Comparison of ENCODE assay signal across 14 mouse cellular contexts in the genomic region with DNA sequence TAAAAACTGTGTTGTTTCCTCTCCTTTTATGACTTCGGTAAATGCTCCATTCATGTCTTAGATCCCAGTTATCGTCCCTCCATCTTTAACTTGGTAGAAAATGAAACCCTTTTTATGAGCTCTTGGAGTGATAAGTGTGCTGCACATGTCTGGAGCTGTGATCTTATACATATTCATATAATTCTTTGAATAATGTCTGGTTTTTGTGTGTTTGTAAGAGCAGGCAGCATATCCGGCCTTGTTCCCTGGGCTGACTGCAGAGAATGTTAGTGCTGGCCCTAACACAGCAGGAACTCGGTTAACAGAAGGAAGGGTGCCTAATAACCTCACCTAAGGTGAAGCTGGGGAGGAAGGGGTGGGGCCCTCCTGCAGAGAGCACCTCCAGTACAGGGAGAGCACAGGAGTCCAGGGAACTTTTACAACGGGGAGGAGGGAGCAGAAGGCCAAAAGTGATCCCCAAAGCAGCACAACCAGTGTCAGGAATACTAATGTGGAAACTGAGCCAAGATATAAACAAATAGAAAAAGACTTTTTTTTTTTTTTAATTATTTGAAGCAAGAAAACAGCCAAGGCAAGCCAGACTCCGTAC. TPM values are rescaled to one million over a fixed set of nuclear protein-coding genes. Genes with fewer than 3 reads are reported as not detected.
DNase-seq lines count a peak whose midpoint lies in the region; ATAC-seq and TF ChIP-seq lines count a peak whose summit lies in the region.
"Had no signal": no experiment of that assay in that cellular context is flagged by ENCODE, and none has a peak within 500 bp of the region (broad histone marks: within the 10 kb centered on the region; RNA-seq: fewer than 3 reads in every experiment).

No protein-coding gene starts in this region.

- WGBS in lung, embryonic 14.5 days: 33% methylated on average over 6 of the region's 6 CpGs
- 37% methylated on average over 6 of the region's 6 CpGs for WGBS in kidney, postnatal 0 days
- 56% methylated on average over 6 of the region's 6 CpGs for WGBS in liver, embryonic 11.5 days

- H3K36me3 ChIP-seq in lung, embryonic 14.5 days (ENCODE audit: insufficient read depth): no peaks in the 10 kb centered on the region
- H3K36me3 ChIP-seq in kidney, postnatal 0 days (ENCODE audit: insufficient read depth, low read length): no peaks in the 10 kb centered on the region
- H3K36me3 ChIP-seq in liver, embryonic 11.5 days (ENCODE audit: control insufficient read depth, insufficient read depth, low read length): no peaks in the 10 kb centered on the region
- H3K36me3 ChIP-seq: limb, embryonic 10.5 days; neural tube, embryonic 15.5 days had no signal

- TF ChIP-seq CTCF in gastrocnemius, adult 2 months (IDR thresholded peaks at IDR 0.05): no peak
- TF ChIP-seq CTCF in lung, embryonic 14.5 days (IDR thresholded peaks at IDR 0.05; ENCODE audit: low read depth): no peak
- no peak for TF ChIP-seq CTCF in embryonic fibroblast, embryonic 13.5 days (IDR thresholded peaks at IDR 0.05; ENCODE audit: borderline replicate concordance, insufficient read depth, low read length)
- TF ChIP-seq CTCF in kidney, postnatal 0 days (IDR thresholded peaks at IDR 0.05; ENCODE audit: low read depth): no peak

- H3K4me1 ChIP-seq in lung, embryonic 14.5 days (ENCODE audit: insufficient read depth): peaks cover 14% of the 10 kb centered on the region; the same call in 1 of the 2 replicates
- H3K4me1 ChIP-seq in embryonic fibroblast, embryonic 13.5 days (ENCODE audit: control insufficient read depth, insufficient read depth, low read length): peaks cover 4% of the 10 kb centered on the region; the same call in 1 of the 2 replicates
- 0 out of 2 replicates have a peak, but pooled peaks cover 3% of the 10 kb centered on the region for H3K4me1 ChIP-seq in kidney, postnatal 0 days (replicated peaks; ENCODE audit: insufficient read depth, low read length)
- H3K4me1 ChIP-seq in liver, embryonic 11.5 days (replicated peaks; ENCODE audit: control insufficient read depth, insufficient read depth, low read length): no peaks in the 10 kb centered on the region

- H3K9me3 ChIP-seq in lung, embryonic 14.5 days (ENCODE audit: low read depth, low read length): no peaks in the 10 kb centered on the region
- no peaks in the 10 kb centered on the region for H3K9me3 ChIP-seq in kidney, postnatal 0 days (replicated peaks; ENCODE audit: low read length)
- no peaks in the 10 kb centered on the region for H3K9me3 ChIP-seq in liver, embryonic 11.5 days (ENCODE audit: control insufficient read depth, low read length)
- H3K9me3 ChIP-seq: limb, embryonic 10.5 days; neural tube, embryonic 15.5 days had no signal

- peak overlapping the region; percentile 49 for H3K27ac ChIP-seq in gastrocnemius, adult 2 months
- peak overlapping the region; percentile 44; the same call in 1 of the 2 replicates for H3K27ac ChIP-seq in lung, embryonic 14.5 days (ENCODE audit: low read depth)
- 0 out of 2 replicates have a peak overlapping the region, but pooled peaks have one; percentile 3 for H3K27ac ChIP-seq in embryonic fibroblast, embryonic 13.5 days (ENCODE audit: insufficient read depth, low read length)
- no peak overlapping the region for H3K27ac ChIP-seq in kidney, postnatal 0 days
- H3K27ac ChIP-seq in liver, embryonic 11.5 days (ENCODE audit: low read depth, low read length): no peak overlapping the region
- H3K27ac ChIP-seq: limb, embryonic 10.5 days; neural tube, embryonic 15.5 days had no signal

- peak overlapping the region; percentile 25 for H3K4me2 ChIP-seq in lung, embryonic 14.5 days
- H3K4me2 ChIP-seq in kidney, postnatal 0 days (ENCODE audit: low read length): 0 out of 2 replicates have a peak overlapping the region, but pooled peaks have one; percentile 19
- H3K4me2 ChIP-seq in liver, embryonic 11.5 days: no peak overlapping the region
- H3K4me2 ChIP-seq: neural tube, embryonic 15.5 days had no signal

- peak overlapping the region; percentile 25 for H3K4me3 ChIP-seq in gastrocnemius, adult 2 months
- no peak overlapping the region for H3K4me3 ChIP-seq in lung, embryonic 14.5 days (ENCODE audit: low read depth, low read length)
- no peak overlapping the region for H3K4me3 ChIP-seq in embryonic fibroblast, embryonic 13.5 days (ENCODE audit: insufficient read depth, low read length)
- no peak overlapping the region for H3K4me3 ChIP-seq in kidney, postnatal 0 days (replicated peaks; ENCODE audit: low read depth, low read length)
- no peak overlapping the region for H3K4me3 ChIP-seq in liver, embryonic 11.5 days (ENCODE audit: low read depth, low read length)
- H3K4me3 ChIP-seq: erythroblast, embryonic 14.5 days; limb, embryonic 10.5 days; neural tube, embryonic 15.5 days had no signal

- no peak for DNase-seq in gastrocnemius, adult 2 months
- no peak for DNase-seq in gastrocnemius, postnatal 10 days
- no peak for DNase-seq in lung, embryonic 14.5 days
- no peak for DNase-seq in lung, postnatal 25 days (ENCODE audit: low spot score)
- DNase-seq in kidney, postnatal 0 days (ENCODE audit: low spot score): peak; percentile 25
- no peak for DNase-seq in liver, embryonic 11.5 days (ENCODE audit: low spot score)
- no peak for DNase-seq in cerebellum, postnatal 25 days
- DNase-seq: gastrocnemius, postnatal 36 days; heart, postnatal 14 days; lung, adult 2 months had no signal

- intact Hi-C loops in gastrocnemius, adult 2 months (cut with DNase I): no loop called here

- TF ChIP-seq POLR2A in embryonic fibroblast, embryonic 13.5 days (IDR thresholded peaks at IDR 0.05; ENCODE audit: low read depth, low read length): no peak

- peak; percentile 52; the same call in 1 of the 2 replicates for ATAC-seq in lung, embryonic 14.5 days (ENCODE audit: insufficient read depth)
- ATAC-seq in kidney, postnatal 0 days (replicated peaks; ENCODE audit: low FRiP score, low read depth): no peak
- ATAC-seq in liver, embryonic 11.5 days (replicated peaks; ENCODE audit: low FRiP score): no peak

- H3K9ac ChIP-seq in lung, embryonic 14.5 days: no peak overlapping the region
- no peak overlapping the region for H3K9ac ChIP-seq in kidney, postnatal 0 days (ENCODE audit: low read depth, low read length)
- no peak overlapping the region for H3K9ac ChIP-seq in liver, embryonic 11.5 days (ENCODE audit: low read depth, low read length)
- H3K9ac ChIP-seq: neural tube, embryonic 15.5 days had no signal

- H3K27me3 ChIP-seq in lung, embryonic 14.5 days (ENCODE audit: insufficient read depth, low read length): no peaks in the 10 kb centered on the region
- H3K27me3 ChIP-seq in kidney, postnatal 0 days (ENCODE audit: insufficient read depth, low read length): no peaks in the 10 kb centered on the region
- no peaks in the 10 kb centered on the region for H3K27me3 ChIP-seq in liver, embryonic 11.5 days (replicated peaks; ENCODE audit: control insufficient read depth, insufficient read depth, low read length)
- H3K27me3 ChIP-seq: neural tube, embryonic 15.5 days had no signal

RNA-seq across cellular contexts. Expression of a gene that starts 47.2 kb away (rescaled TPM):
- 1 to 10 TPM; 7.9 to 8.5 TPM for total RNA-seq in gastrocnemius, adult 2 months (2021)
- total RNA-seq in gastrocnemius, postnatal 10 days (2021): 10 to 100 TPM; 14.2 to 21.4 TPM
- polyA plus RNA-seq in lung, embryonic 14.5 days (2014; fragmentation: Nextera tagmentation; extraction: Ambion mirVana): 9.3 and 12.9 TPM in 2 replicates
- polyA plus RNA-seq in embryonic fibroblast, embryonic 13.5 days (2011; ENCODE audit: insufficient read length, low read depth, missing spikeins): 208 and 272 TPM in 2 replicates
- polyA plus RNA-seq in kidney, postnatal 0 days (2015; fragmentation: Nextera tagmentation; extraction: Ambion mirVana): 7.8 and 8.7 TPM in 2 replicates
- polyA plus RNA-seq in liver, embryonic 11.5 days (2014; fragmentation: Nextera tagmentation; extraction: Ambion mirVana): 10.7 TPM in 2 replicates

Comparison
In these comparisons a context has a peak if more than half of its experiments do, and no peak if none do; other contexts are left out.
1. H3K27ac ChIP-seq: peak in gastrocnemius, adult 2 months (single experiment), lung, embryonic 14.5 days (single experiment) and embryonic fibroblast, embryonic 13.5 days (single experiment); none in kidney, postnatal 0 days (single experiment) and liver, embryonic 11.5 days (single experiment).
2. RNA of a gene that starts 47.2 kb away (polyA plus RNA-seq): 208 to 272 TPM in embryonic fibroblast, embryonic 13.5 days; 10.7 TPM in liver, embryonic 11.5 days, 9.3 to 12.9 TPM in lung, embryonic 14.5 days and 7.8 to 8.7 TPM in kidney, postnatal 0 days; every median in the first group is over 10 times any median in the second.